Mouse (Mus musculus) CD8-positive naive resting alpha-beta T cell, adult 2 months (primary cell): ENCODE measurements at regions not wholly inside any gene's neighbourhood (a gene's known extent, or its start where the extent isn't known, plus 50 kb on each side); places are given as distances from the start of the nearest gene placed in this dataset.

Experiments
- DNase-seq, 2 experiments: peaks; one replicate each; pipeline ENCODE4 v3.0.0; 2022; ENCODE audit warnings: low read depth in 2 of 2, low spot score in 2 of 2

GRCm38 (mm10) chr16:87083505-87083904 lies 270.5 kb upstream of the N6amt1 start:
- DNase-seq = no peak

DNA sequence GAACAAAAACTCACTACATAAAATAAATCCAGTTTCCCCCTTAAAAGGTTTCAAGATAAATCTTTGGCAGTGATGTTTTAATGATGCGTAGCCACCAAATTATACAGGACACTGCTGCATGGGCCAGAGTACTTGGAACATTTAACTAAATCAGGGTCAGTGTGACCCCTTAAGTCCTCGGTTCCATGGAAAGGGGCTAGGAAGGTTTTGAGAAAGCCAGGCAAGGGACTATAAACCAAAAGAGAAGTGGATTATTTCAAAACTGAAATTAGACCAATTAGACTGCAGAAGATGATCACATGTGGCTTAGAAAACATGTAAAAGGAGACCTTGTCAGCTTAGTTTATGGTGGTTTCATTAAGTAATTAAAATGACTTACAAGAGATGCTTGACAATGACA lies 276.6 kb upstream of the N6amt1 start:
- DNase-seq = no peak

DNA sequence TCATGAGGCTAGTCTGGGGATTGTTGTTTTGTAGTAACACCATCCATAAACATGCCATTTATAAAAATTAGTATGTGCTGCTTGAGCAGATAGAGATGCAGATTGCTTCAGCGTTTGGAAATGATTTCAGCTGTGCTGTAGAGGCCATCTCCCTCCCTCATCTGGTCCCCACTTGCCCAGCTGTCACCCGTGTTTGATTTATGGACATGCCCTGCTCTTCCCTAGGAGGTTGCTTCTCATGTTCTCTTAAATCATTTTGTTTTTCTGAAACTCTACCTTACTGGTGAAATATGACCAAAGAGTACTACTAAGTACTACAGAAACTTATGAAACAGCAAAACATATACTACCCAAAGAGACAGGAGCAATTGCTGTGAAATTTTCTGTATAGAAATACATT lies 284.7 kb upstream of the N6amt1 start:
- DNase-seq = no peak

DNA sequence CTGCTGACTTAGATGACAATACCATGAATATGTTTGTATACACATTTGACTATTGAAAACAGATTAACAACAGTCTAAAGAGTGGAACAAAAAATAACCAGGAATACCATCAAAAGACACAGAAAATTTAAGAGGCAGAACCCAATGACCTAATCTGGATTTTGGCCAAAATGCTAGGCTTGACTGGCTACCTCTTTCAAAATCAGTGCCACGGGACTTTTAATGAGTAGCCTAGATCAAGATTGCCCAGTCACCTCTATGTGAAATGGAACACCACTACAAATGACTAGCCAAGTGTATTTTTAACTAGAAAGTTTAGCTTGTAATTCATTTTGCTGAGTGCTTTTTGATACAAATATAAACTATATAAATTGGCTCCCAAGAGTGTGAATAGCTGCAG lies 286.0 kb upstream of the N6amt1 start:
- no peak for DNase-seq

- no peak for DNase-seq
Measured at GRCm38 (mm10) chr16:87067523-87067922, 286.5 kb upstream of the N6amt1 start.

DNA sequence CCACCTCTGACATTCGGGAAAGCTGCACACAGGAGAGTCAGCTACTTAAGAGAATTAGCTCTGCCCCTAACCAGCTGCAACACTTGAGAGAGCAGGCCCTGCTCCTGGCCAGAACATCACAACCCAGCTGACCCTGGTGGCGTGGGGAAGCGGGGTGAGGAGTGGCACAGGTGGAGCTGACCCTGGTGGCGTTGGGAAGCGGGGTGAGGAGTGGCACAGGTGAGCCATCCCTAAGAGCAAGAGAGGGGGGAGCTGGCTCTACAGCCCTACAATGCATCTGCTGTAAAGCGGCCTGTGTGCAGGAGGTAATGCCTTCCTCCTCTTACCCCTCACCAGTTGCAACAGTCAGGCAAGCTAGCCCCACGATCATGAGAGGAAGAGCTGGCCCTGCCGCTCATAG lies 293.5 kb upstream of the N6amt1 start:
- DNase-seq = no peak

DNA sequence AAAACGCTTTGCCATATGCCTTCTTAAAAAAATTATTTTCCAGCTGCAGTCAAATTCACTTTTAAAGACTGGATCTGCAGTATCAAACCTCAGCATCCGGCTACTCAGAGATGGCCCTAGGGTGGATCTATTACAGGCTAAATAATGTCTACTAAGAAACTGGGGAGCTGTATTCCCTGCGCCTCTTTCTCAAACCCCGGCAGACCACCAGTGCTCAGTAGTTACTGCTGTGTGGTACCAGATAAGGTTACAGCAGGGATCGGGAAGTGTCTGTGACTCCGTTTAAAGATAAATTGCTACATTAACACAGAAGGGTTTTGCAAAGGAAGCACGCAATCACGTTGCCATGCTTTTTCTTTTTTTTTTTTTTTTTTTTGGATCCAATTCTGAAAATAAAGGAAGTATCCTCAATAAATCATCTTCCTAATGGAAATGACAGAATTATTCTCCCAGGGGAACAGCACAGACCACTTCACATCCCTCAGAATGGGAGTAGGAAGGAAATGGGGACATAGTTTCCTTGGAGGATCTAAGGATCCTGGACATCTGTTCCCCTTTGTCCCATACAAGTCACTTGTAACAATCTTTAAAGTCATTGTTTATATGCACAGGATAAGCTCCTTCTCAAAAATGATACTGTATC lies 304.1 kb upstream of the N6amt1 start:
- DNase-seq = no peak

DNA sequence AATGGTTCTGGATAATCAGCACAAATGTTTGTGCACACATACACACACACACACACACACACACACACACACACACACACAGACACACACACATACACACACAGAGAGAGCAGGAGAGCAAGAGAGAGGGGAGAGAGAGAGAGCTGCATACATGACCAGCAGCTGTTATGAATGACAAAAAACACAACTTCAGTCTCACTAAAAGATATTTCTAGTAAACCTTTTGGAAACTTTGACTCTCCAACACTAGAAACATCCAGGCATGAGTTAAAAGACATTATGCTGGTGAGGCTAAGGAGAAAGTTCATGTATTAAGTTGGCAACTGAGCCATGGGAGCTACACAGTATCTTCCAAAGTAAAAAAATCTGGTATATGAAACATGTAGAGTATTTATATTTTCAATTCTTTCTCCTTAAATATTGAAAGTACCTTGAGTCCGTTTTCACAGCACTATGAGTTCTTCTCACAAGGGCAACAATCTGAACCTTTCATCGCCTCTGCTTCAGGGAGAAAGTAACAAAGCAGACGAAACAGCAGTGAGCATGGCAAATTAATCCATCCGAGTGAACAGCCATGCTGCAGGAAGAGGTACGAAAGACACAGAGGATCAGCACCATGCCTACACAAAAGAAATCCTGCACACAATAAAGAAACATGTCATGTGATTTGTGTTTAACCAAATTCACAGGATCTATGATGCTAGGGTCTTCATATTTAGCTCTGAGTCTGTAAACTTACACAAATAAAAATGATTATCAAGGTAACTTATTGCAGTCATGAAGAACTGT lies 309.0 kb upstream of the N6amt1 start:
- DNase-seq = no peak

- DNase-seq = no peak
Measured at GRCm38 (mm10) chr16:87043689-87044088, 310.3 kb upstream of the N6amt1 start.

GRCm38 (mm10) chr16:87040366-87040765 lies 313.6 kb upstream of the N6amt1 start:
- no peak for DNase-seq

- DNase-seq = no peak
Measured at GRCm38 (mm10) chr16:87039861-87040260, 314.1 kb upstream of the N6amt1 start.

DNA sequence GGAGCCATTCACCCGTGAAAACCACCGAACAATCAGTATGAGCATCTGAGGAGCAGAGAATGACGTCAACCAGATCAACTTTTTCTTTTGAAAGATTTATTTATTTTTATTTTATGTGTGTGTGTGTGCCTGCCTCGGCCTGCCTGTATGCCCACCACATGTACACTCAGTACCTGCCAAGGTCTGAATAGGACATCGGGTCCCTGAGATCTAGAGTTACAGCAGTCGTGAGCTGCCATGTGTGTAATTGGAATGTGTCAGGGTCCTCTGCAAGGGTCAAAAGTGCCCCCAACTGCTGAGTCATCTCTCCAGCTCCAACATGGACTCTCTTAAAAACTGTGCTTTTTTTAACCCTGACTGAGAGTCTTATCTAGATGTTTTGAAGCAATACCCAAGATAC lies 316.9 kb upstream of the N6amt1 start:
- DNase-seq = no peak

- DNase-seq = no peak
Measured at GRCm38 (mm10) chr16:87031836-87032235, 322.1 kb upstream of the N6amt1 start.

DNA sequence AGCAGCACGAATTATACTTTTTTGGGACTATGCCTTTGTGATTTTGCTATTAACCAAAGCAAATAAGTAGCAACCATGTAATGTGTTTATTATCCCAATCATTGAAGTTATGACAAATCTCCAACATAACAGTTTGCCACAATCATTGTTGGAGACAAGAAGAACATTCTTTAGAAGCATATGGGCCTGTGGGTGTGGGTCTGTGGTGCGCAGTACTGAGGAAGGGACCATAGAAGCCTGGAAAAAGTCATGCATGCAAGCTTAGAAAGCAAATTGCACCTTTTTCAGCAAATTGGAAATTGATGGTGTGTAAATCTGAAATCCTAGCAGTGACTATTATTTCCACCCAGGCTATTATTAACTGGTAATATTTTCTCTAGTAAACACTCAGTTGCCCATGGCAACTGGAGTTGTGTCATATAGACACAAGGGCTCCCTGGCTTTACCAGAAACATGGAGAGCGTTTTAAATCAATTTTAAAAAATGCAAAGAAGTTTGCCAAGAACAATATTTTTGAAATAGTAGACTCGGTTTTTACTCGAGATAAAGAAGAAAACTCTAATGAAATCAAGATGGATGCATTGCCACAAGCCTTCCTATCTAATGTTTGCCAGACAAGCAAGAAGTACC lies 325.4 kb upstream of the N6amt1 start:
- DNase-seq = no peak

DNA sequence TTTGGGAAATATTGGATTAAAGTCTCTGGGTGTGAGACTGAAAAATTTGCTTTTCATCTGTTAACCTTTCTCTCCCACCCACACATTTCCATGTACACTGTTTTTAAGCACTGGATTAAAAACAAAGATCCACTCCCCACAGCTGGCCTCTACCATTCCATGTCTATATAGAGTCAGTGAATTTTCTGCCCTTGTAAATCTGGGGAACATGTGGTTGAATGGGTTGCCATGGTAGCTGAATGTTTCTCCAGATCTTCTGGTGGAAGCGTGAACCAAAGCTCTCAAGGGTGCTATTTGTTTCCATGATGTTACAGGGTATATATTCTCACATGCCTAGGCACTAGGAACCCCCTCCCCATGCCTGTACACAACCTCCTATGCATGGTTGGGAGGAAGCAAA lies 326.4 kb upstream of the N6amt1 start:
- DNase-seq = no peak

DNA sequence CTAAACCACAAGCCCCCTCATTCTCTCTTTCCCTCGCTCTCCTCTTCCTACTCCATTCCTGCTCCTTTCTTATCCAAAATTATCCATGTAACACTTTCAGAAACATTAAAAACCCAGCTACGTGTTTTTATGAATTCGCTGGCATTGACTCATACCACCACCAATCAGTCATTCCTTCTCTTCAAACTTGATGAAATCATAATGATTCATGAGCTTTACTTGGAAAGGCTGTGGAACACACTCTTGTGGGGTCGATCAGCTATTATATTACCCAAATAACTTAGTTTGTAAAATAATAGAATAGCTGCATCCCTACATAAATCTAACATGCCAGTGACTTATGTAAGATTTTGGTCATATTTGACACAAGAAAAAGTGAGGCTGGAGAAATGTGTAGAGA lies 331.9 kb upstream of the N6amt1 start:
- DNase-seq = no peak

- DNase-seq = no peak
Measured at GRCm38 (mm10) chr16:87017107-87017670, 336.8 kb upstream of the N6amt1 start.

- DNase-seq = no peak
Measured at GRCm38 (mm10) chr16:87001579-87001978, 352.4 kb upstream of the N6amt1 start.

DNA sequence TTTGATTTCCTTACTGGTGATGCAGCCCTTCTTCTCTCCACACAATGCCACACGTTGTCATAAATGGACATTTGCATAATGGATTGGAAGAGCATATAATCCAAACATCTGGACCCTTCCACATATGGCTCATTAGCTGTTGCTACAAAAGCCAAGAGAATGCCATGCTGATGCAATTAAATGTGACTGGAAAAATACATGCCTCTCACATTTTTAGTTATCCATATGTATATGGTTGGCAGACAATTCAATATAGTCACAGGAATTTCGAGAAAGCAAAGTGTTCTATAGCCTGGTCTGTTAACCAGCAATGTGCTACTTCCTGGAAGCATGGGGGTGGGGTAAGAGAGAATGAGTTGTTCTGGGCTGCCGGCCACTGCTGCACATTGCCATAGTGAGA lies 352.9 kb upstream of the N6amt1 start:
- no peak for DNase-seq

GRCm38 (mm10) chr16:86971691-86972090 lies 382.3 kb upstream of the N6amt1 start:
- no peak for DNase-seq

GRCm38 (mm10) chr16:86949681-86950080 lies 404.3 kb upstream of the N6amt1 start:
- DNase-seq = no peak

DNA sequence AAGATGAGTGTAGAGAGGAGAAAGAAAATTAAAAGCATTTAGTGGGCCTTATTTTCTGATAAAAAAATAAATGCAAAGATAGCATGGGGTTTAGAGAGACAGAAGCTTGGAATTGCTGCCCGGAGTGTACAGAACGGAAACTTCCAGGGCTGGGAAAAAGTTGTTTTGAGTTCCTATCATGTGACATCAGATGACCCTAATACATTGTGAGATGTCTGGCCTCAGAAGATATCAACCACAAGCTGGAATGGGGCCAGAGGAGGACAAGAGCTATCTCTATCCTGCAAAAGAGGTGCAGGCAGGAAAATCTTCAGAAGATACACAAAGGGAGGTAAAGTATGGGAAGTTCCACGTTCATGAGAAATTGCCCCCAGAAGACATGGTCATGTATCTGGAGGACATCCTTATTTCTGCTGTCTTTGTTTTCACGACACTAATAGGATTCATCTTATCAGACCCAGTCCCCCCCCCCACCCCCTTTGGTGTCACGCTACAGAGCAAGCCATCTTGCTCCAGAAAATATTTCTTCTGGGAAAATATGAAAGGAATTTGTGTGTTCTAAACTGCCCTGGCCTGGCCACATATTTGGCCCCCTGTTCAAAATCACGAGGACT lies 408.3 kb upstream of the N6amt1 start:
- DNase-seq = no peak
